Comparison of ENCODE assay signal across 10 mouse cellular contexts in genomic region chr2:105676909-105677433, GRCm38 (mm10). TPM values are rescaled to one million over a fixed set of nuclear protein-coding genes. Genes with fewer than 3 reads are reported as not detected.
DNase-seq lines count a peak whose midpoint lies in the region; ATAC-seq lines count a peak whose summit lies in the region.
"Had no signal": no experiment of that assay in that cellular context is flagged by ENCODE, and none has a peak within 500 bp of the region (broad histone marks: within the 10 kb centered on the region; RNA-seq: fewer than 3 reads in every experiment).

No protein-coding gene starts in this region.

- peaks cover 26% of the 10 kb centered on the region for H3K4me1 ChIP-seq in kidney, embryonic 16.5 days (ENCODE audit: insufficient read depth, low read length)
- H3K4me1 ChIP-seq in embryonic facial prominence, embryonic 11.5 days (ENCODE audit: control insufficient read depth, insufficient read depth, low read length) = peaks cover 12% of the 10 kb centered on the region
- peaks cover 7% of the 10 kb centered on the region; the same call in 1 of the 2 replicates for H3K4me1 ChIP-seq in hindbrain, embryonic 14.5 days (replicated peaks; ENCODE audit: control insufficient read depth, insufficient read depth, low read length)
- peaks cover 40% of the 10 kb centered on the region for H3K4me1 ChIP-seq in neural tube, embryonic 15.5 days

- no peaks in the 10 kb centered on the region for H3K9me3 ChIP-seq in kidney, embryonic 16.5 days (ENCODE audit: low read length)
- H3K9me3 ChIP-seq in embryonic facial prominence, embryonic 11.5 days (replicated peaks; ENCODE audit: control insufficient read depth, low read length) = no peaks in the 10 kb centered on the region
- no peaks in the 10 kb centered on the region for H3K9me3 ChIP-seq in hindbrain, embryonic 14.5 days (ENCODE audit: control insufficient read depth, low read length)
- H3K9me3 ChIP-seq in neural tube, embryonic 15.5 days (replicated peaks) = no peaks in the 10 kb centered on the region

- H3K9ac ChIP-seq in kidney, embryonic 16.5 days (replicated peaks; ENCODE audit: low read length) = no peak overlapping the region
- peak overlapping the region; percentile 67 for H3K9ac ChIP-seq in embryonic facial prominence, embryonic 11.5 days (replicated peaks; ENCODE audit: low read length)
- H3K9ac ChIP-seq in hindbrain, embryonic 14.5 days = peak overlapping the region; percentile 71
- no peak overlapping the region for H3K9ac ChIP-seq in neural tube, embryonic 15.5 days (replicated peaks)

- under 1% methylated on average over 11 of the region's 11 CpGs for WGBS in kidney, embryonic 16.5 days
- under 1% methylated on average over 11 of the region's 11 CpGs for WGBS in embryonic facial prominence, embryonic 11.5 days
- WGBS in hindbrain, embryonic 14.5 days = under 1% methylated on average over 11 of the region's 11 CpGs
- under 1% methylated on average over 11 of the region's 11 CpGs for WGBS in neural tube, embryonic 15.5 days

- H3K27me3 ChIP-seq in kidney, embryonic 16.5 days (ENCODE audit: insufficient read depth, low read length) = peaks cover 99% of the 10 kb centered on the region
- H3K27me3 ChIP-seq in embryonic facial prominence, embryonic 11.5 days (ENCODE audit: control insufficient read depth, insufficient read depth, low read length) = peaks cover 74% of the 10 kb centered on the region
- H3K27me3 ChIP-seq in hindbrain, embryonic 14.5 days (ENCODE audit: control insufficient read depth, insufficient read depth, low read length) = peaks cover 93% of the 10 kb centered on the region
- H3K27me3 ChIP-seq in neural tube, embryonic 15.5 days (replicated peaks) = peaks cover 77% of the 10 kb centered on the region

- H3K27ac ChIP-seq in kidney, embryonic 16.5 days (ENCODE audit: low read length) = no peak overlapping the region
- H3K27ac ChIP-seq in embryonic facial prominence, embryonic 11.5 days (replicated peaks; ENCODE audit: low read depth, low read length) = no peak overlapping the region
- H3K27ac ChIP-seq in hindbrain, embryonic 14.5 days = peak overlapping the region; percentile 63
- peak overlapping the region; percentile 37; the same call in 1 of the 2 replicates for H3K27ac ChIP-seq in neural tube, embryonic 15.5 days (replicated peaks)

- no peak overlapping the region for H3K4me2 ChIP-seq in kidney, embryonic 16.5 days (replicated peaks; ENCODE audit: low read depth, low read length)
- no peak overlapping the region; the same call in 1 of the 2 replicates for H3K4me2 ChIP-seq in embryonic facial prominence, embryonic 11.5 days (ENCODE audit: low read depth, low read length)
- peak overlapping the region; percentile 62 for H3K4me2 ChIP-seq in hindbrain, embryonic 14.5 days (replicated peaks)
- H3K4me2 ChIP-seq in neural tube, embryonic 15.5 days = peak overlapping the region; percentile 64

- no peak for DNase-seq in kidney, adult 18-20 months
- peak; percentile 45 for DNase-seq in embryonic facial prominence, embryonic 11.5 days (ENCODE audit: low spot score)
- no peak for DNase-seq in hindbrain, embryonic 14.5 days (ENCODE audit: low spot score)
- no peak for DNase-seq in urinary bladder, postnatal 4 days (ENCODE audit: low spot score in 2 of 2)
- DNase-seq in adipocyte (ENCODE audit: low spot score) = no peak
- DNase-seq: layer of hippocampus, postnatal 36 days; lung, adult 2 months had no signal

- ATAC-seq in kidney, embryonic 16.5 days (ENCODE audit: low FRiP score, low TSS enrichment) = no peak
- ATAC-seq in embryonic facial prominence, embryonic 11.5 days (replicated peaks; ENCODE audit: insufficient number of reproducible peaks, low FRiP score, low TSS enrichment, low read depth) = no peak
- no peak for ATAC-seq in hindbrain, embryonic 14.5 days (ENCODE audit: low FRiP score)
- no peak for ATAC-seq in neural tube, embryonic 15.5 days (ENCODE audit: low FRiP score)

- H3K36me3 ChIP-seq in kidney, embryonic 16.5 days (ENCODE audit: insufficient read depth, low read length) = no peaks in the 10 kb centered on the region
- H3K36me3 ChIP-seq in embryonic facial prominence, embryonic 11.5 days (replicated peaks; ENCODE audit: control insufficient read depth, insufficient read depth, low read depth, low read length) = no peaks in the 10 kb centered on the region
- H3K36me3 ChIP-seq in hindbrain, embryonic 14.5 days (replicated peaks; ENCODE audit: control insufficient read depth, insufficient read depth) = no peaks in the 10 kb centered on the region
- no peaks in the 10 kb centered on the region for H3K36me3 ChIP-seq in neural tube, embryonic 15.5 days

- H3K4me3 ChIP-seq in kidney, embryonic 16.5 days (ENCODE audit: low read length) = peak overlapping the region; percentile 32; the same call in 1 of the 2 replicates
- peak overlapping the region; percentile 37 for H3K4me3 ChIP-seq in embryonic facial prominence, embryonic 11.5 days (ENCODE audit: low read depth, low read length)
- peak overlapping the region; percentile 39 for H3K4me3 ChIP-seq in hindbrain, embryonic 14.5 days (replicated peaks; ENCODE audit: low read length)
- H3K4me3 ChIP-seq in neural tube, embryonic 15.5 days (replicated peaks) = peak overlapping the region; percentile 38

RNA-seq across cellular contexts. Expression of gene Pax6, which starts 8.3 kb away (rescaled TPM):
- 0.09 and 0.13 TPM in 2 replicates for polyA plus RNA-seq in kidney, embryonic 16.5 days (2015; fragmentation: Nextera tagmentation; extraction: Ambion mirVana)
- polyA plus RNA-seq in embryonic facial prominence, embryonic 11.5 days (2014; fragmentation: Nextera tagmentation; extraction: Ambion mirVana) = 13.9 and 26.6 TPM in 2 replicates
- 26.9 and 28.1 TPM in 2 replicates for polyA plus RNA-seq in hindbrain, embryonic 14.5 days (2014; fragmentation: Nextera tagmentation; extraction: Ambion mirVana)
- 9.4 and 11.4 TPM in 2 replicates for polyA plus RNA-seq in neural tube, embryonic 15.5 days (2015; fragmentation: Nextera tagmentation; extraction: Ambion mirVana)
- polyA plus RNA-seq: gonadal fat pad, adult 2 months; lung, adult 2 months had no signal

Comparison
In these comparisons a context has a peak if more than half of its experiments do, and no peak if none do; other contexts are left out.
1. H3K27ac ChIP-seq: peak in hindbrain, embryonic 14.5 days (single experiment) and neural tube, embryonic 15.5 days (single experiment); none in kidney, embryonic 16.5 days (single experiment) and embryonic facial prominence, embryonic 11.5 days (single experiment).
2. H3K4me2 ChIP-seq: peak in hindbrain, embryonic 14.5 days (single experiment) and neural tube, embryonic 15.5 days (single experiment); none in kidney, embryonic 16.5 days (single experiment) and embryonic facial prominence, embryonic 11.5 days (single experiment).
3. H3K9ac ChIP-seq: peak in embryonic facial prominence, embryonic 11.5 days (single experiment) and hindbrain, embryonic 14.5 days (single experiment); none in kidney, embryonic 16.5 days (single experiment) and neural tube, embryonic 15.5 days (single experiment).
4. Peak in every context shown above with its lines, with median percentiles within 50 percentile points of each other: H3K4me3 ChIP-seq.